Mouse (Mus musculus): ENCODE measurements around the gene Rtkn2.

Gene Rtkn2

GRCm38 (mm10) chr10:68104481-68104880 is 125.1 kb downstream of the Rtkn2 start:
- no peak for DNase-seq (ENCODE audit: low spot score in 2 of 2)

- no peak for DNase-seq (ENCODE audit: low spot score in 2 of 2)
Observed at GRCm38 (mm10) chr10:68104881-68105781, 125.8 kb downstream of the Rtkn2 start.

GRCm38 (mm10) chr10:68106351-68106950 is 127.1 kb downstream of the Rtkn2 start:
- no peak for DNase-seq (ENCODE audit: low spot score in 2 of 2)

GRCm38 (mm10) chr10:68107716-68108115 is 128.3 kb downstream of the Rtkn2 start:
- no peak for DNase-seq (ENCODE audit: low spot score in 2 of 2)
